Mouse (Mus musculus) left cerebral cortex, postnatal 36 days (tissue): ENCODE results near the gene Lst1. TPM values are rescaled to one million over a fixed set of nuclear protein-coding genes. Genes with fewer than 3 reads are reported as not detected.

Experiments
- DNase-seq, 2 experiments: peaks; one replicate each; pipeline ENCODE4 v3.0.0; 2021 to 2022; ENCODE audit warnings: low spot score in 2 of 2, mixed read lengths in 1 of 2
- intact Hi-C: fragments of 180-260 bp; cut with DNase I; formaldehyde crosslinking; loops from one replicate; pipeline ENCODE4 v1.15.1; 2025
- total RNA-seq, 2 experiments: library from RNA; stranded (reverse); gene quantifications; 2 replicates each; pipeline ENCODE4 v1.2.3; 2021

Lst1 gene
- total RNA-seq, 2 experiments from 2014 or later: 8.6 to 9.9 TPM

DNA sequence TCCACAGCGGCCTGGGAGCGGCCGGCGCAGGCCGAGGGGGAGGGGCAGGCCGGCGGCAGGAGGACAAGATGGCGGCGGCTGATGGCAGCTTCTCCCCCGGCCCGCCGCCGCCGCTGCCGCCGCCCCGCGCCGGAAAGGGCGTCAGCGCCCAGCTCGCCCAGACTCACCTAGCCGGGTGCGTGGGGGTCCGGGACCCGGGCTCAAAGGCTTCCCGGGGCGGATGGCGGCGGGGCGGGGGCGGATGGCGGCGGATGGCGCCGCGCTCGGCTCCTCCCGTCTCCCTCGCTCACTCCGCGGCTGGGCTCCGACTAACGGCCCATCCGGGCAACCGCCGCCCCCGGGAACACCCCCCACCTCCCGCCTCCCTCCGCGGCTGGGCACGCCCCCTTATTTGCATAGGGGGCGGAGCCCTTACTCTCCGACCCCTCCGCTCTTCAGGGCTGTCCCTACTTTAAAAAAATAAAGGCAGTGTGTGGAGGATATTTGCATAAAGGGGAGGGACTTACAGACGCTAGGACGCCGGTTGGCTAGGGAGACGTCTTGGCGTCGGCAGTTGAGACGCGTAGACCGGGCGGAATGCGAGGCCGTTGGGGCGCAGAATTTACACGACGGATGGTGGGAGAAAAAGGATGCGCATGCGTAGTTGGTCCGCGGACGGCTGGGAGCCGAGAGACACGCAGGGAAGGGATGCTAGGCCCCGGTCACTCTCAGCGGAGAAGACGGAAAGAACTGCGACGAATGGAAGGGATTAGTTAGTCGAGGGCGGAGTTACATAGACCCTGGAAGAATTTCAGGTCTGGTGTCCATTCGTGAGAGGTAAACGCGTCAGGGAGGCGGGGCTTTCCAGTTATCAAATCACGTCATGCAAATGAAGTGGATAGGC is 23.4 kb downstream of the Lst1 start, which contains the start of gene Prrc2a:
Prrc2a (minus strand) TSS at position 330 of the 883 bp plus-strand sequence.
- peak; percentile 99 for DNase-seq
- intact Hi-C loops: loop anchor here (1.0 to 2.0 kb wide), 2 partner anchors 30 to 72 kb away; partner anchors contain the start of gene Bag6

DNA sequence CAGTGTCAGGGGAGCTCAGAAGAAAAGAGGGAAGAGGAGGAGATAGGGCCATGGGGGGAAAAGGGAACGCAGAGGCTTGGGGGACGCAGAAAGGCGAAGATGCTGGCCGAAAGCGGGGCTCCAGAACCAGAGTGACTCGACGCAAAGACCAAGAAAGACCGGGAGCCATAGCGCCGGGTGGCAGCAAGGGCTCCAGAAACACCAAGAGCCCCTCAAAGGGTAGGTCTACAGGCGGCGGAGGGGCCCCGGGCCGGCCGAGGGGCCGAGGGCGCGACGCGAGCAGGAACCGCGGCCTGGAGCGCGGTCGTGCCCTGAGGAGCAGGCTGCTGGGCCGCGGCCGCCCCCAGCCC is 24.0 kb downstream of the Lst1 start:
- intact Hi-C loops: loop anchor here (1.0 to 2.0 kb wide), 2 partner anchors 29 to 73 kb away; partner anchors contain the start of gene Bag6
- no peak for DNase-seq

DNA sequence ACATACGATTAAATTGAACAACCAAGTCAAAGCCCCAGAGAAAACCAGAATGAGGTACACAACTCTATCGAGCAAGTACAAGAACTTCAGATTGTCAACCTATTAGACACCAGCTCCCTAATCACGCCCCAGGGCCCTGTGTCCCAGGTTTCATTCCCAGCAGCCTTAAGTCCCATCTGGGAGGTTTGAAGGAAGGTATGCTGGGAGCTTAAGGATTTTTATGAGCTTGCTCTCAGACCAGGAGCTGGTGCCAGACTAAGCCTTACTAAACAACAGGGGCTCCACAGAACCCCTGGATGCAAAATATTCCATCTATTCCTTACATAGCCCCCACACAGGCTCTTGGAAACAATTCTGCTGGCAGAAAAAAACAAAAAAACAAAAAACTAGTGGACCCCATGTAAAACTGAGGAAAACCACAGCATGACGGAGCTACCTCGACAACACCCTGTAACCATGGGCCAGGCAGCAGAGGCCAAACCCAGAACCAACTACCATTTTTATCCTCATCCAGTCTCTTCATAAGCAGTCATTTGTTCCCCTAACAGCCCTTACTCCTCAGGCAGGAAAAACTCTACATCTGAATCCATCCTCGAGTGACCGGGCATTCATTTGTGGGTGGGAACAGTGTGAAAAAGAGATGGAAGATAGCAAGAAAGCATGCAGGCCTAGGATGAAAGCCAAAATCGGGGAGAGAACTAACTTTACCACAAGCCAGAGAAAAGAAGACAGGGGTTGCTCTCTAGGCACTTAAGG is 24.7 kb downstream of the Lst1 start:
- intact Hi-C loops: loop anchor here (1.0 to 2.0 kb wide), 2 partner anchors 28 to 73 kb away; partner anchors contain the start of gene Bag6
- no peak for DNase-seq

DNA sequence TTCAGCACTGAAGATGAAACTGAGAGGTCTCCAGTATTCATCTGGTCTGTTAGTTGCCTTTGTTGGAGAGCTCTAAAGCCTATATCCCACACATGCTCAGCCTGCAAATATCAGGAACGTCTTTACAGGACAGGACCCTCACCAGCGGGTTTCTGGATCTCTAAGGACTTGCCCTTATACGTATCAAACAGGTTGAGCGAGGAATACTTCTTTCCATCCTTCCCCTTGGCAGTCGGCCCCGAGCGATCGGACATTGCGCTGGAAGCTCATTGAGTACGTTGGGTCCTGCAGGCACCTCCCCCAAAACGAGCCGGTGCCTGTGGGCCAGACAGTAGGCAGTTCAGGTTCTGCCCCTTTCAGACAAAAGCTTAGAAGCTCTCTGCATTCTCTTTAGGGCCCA is 25.5 kb downstream of the Lst1 start:
- intact Hi-C loops: no loop called here

DNA sequence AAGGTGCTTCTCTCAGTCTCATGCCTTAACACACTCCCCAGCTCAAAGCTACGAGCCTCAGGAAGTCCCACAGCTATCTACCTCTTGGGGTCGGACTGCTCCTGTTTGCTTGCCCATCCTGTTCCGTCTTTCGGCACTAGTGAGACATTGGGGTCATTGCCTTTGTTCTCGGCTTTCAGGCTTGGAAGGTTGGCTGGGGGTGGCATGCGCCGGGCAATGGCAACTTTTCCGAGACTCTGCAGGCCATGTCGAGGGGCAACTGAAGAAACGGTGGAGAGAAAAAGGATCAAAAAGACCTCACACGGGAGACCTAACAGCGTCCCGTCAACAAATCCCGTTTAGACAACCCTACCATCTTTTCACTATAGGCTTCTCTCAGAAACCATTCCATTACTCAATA is 26.1 kb downstream of the Lst1 start:
- no peak for DNase-seq

More for the DNA sequence above, 25.5 kb downstream of the Lst1 start:
- DNase-seq: no peak

DNA sequence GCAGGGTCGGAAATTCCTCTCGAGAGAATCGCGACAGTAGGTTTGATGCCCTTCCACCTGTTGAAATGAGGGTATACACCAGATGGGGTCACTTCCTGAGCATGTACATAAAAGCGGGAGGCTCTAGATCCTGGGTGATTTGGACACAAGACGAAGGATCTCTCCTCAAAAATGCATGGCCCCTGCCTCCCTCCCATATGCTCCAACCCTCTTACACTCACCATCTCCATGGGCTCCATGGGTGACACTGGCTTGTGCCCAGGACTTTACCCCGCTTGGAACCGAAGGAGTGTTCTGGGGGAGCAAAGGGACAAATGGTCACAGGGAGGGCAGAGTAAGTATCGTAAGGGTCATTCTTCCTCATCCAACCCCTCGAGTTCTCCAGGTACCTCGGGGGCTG is 26.8 kb downstream of the Lst1 start:
- intact Hi-C loops: no loop called here
- DNase-seq: no peak

More for the DNA sequence above, 26.1 kb downstream of the Lst1 start:
- intact Hi-C loops: no loop called here

DNA sequence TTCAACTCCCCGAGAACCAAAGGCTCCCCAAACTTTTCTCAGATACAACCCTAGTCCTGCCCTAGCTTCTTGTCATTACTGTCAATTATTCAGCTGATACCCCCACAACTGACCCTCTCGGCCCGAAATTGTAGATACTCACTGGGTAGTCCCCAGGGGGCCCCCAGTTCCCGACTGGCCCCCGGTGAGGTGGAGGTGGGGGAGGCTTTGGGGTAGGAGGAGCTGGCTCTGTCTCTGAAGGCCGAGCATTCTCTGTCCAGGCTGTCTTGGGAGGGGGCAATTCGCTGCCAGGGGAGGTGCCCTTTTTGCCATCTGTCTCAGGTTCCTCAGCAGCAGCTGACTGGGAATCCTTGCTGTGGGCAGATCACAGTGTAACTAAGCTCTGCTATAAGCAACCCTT is 28.6 kb downstream of the Lst1 start:
- intact Hi-C loops: no loop called here
- DNase-seq: no peak

DNA sequence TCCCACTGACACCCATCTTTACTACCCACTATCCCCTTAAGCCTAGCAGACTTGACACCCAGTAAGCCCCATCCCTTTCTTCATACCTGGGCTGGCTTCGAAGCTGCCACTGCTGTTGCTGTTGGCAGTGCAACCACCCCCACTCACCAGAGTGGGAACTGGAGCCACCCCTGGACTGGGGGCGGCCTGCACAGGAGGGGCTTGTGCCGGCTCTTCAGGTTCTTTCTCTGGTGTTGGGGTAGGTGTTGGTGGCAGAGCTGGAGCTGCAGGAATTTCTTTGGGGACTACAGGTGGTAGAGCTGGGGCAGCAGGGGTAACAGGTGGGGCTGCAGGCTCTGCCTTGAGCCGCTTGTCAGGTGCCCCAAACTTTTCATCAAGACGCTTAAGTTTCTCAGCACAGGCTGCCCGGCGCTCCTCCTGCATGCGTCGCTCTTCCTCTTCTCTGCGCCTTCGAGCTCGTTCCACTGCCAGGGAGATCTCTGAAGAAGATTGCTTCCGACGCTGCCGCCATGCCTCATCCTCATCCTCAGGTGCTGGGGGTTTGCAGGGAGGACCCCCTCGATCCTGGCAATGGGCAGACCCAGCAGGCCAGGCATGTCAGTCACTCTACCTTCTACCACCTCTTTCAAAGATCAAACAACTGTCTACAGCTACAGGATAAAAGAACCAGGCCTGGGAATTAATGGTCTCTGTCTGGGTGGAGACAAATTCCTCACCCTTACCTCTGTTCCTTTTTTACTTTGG is 29.2 kb downstream of the Lst1 start:
- intact Hi-C loops: no loop called here
- no peak for DNase-seq

DNA sequence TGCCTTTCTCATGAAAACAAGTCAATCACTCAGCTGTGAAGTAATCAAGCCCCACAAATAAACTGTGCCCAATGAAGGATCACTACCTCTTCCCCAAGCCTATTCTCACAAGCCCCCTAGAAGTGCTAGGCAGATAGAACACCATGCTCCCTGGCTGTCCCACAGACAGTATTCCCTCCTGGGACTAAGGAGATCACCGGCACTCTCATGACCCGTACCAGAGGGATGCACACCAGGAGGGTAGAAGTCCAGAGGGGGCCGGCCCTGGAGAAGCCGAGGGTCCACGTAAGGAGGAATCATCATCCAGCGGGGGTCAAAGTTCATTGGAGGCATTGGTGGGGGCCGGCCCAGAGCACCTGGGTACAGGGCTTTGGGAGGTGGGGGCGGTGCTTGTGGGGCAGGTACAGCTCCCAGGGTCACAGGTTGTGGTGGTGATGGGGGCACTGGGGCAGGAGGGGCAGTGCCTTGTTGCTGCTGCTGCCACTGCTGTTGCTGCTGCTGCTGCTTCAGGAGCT is 30.5 kb downstream of the Lst1 start:
- intact Hi-C loops: no loop called here
- DNase-seq: no peak

DNA sequence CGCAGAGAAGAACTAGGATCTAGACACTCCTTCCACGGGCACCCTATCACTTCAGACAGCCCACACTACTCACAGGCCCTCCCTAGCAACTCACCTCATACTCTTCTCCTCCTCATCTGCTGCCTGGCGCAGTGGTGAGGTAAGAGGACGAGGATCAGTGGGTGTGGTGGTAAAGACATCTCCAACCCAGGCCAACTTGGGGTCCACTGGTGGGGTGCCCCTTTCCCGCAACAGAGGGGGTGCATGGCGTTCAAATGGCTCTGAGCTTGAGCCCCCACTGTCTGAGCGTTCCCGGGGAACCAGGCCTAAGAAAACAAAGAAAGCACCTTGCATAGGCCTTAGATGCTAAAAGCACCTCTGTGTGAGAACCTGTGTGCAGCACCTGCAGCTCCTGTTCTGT is 31.0 kb downstream of the Lst1 start:
- intact Hi-C loops: no loop called here
- no peak for DNase-seq

DNA sequence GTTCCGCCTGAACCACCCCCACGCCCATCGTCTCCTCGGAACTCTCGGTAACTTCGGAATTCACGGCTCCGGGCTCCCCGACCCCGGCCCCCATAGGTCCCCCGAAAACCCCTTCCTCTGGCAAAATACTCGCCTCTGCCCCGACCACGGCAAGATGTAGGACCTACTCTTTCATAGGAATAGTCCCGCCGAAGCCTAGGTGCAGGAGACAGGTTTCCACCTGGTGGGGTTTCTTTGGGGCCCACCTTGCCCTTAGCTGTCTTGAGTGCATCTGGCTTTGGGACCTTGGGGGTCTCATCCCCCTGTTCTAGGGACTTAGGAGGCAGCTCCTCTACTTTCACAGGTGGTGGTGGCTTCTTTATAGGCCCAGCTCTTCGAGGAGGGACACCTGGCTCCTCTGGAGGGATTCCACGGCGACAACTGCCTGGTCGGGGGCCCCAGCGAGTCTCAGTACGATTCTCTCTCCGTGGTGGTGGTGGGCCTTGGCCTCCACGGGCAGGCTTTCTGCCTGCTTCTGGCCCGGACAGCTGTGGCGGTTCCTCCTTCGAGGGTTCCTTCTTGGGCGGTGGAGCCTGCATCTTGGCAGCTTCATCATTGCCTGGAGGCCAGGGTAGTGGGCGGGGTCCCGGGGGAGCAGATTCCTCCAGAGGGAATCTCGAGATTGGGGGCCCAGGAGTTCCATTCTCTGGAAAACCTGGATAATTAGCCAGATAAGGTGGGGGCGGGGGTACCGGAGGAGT is 31.6 kb downstream of the Lst1 start:
- intact Hi-C loops: no loop called here
- no peak for DNase-seq

DNA sequence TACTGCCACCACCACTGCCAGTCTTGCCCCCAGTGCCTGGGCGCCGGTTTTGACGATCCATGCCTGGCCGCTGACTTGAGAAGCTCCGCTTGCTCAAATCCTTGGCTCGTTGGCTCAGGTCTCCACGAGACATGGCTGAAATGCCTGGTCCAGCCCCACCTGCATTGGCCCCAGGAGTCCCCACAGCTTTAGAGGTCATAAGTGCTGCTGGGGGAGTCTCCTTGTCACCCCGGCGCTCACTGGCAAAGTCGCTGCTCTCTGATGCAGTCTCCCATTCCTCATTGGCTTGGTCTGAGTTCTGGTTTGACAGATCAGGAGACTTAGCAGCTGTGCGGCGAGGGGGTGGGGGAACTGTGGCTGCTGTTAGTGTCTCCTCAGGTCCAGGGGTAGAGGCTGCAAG is 32.8 kb downstream of the Lst1 start:
- intact Hi-C loops: no loop called here
- no peak for DNase-seq

DNA sequence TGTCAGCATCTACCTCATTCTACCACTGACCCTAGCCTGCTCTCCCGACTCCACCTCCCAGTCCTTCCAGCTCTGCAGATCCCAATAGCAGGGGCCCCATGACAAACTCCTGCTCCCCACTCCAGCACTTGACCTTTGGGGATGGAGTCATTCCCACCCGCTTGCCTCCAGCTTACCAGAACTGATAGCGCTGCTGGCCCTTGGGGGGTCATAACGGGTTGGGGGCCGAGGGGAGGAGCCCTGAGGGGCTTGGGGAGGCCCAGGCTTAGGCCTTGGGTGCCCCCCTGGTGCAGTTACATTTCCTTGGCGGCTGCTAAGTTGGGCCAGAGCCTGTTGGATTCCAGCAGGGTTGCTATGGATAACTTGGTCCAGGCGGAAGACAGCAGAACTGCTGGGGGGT is 33.6 kb downstream of the Lst1 start:
- DNase-seq: no peak

DNA sequence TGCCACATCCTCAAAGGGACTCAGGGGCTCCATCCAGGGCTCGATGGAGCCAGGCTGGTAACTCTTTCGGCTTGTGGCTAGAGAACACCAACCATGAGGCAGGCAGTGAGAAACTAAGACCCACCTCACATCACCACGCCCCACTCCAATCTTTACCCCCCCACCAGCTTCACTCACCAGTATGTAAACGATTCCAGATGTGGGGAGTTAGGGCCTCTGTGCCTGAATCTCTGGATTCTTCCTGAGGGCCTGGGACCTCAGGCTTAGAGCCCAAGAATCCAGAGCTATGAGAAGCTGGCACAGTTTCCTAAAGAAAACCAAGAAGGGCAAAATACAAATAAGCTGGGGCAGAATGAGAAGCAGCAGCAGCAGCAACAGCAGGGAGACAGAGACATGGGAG is 34.3 kb downstream of the Lst1 start:
- intact Hi-C loops: no loop called here
- no peak for DNase-seq

More for the DNA sequence above, 33.6 kb downstream of the Lst1 start:
- intact Hi-C loops: no loop called here

DNA sequence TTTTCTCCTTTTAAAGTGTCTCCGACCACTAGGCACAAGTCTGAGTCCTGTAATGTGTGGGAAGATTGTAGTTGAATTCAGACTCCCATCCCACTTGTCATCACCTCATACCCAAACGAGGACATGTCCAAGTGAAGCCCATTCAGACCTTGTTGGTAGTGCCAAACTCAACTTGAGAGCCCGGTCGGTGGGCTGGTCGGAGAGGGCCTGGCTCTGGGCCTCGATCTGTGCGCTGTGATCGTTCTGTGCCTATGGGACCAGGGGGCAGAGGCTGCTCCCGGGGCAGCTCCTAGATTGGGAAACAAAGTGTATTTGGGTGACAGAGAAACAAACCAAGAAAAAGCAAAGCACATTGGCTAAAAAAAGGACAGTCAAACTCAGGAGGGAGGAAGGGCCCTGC is 35.2 kb downstream of the Lst1 start:
- DNase-seq: no peak
- intact Hi-C loops: no loop called here

DNA sequence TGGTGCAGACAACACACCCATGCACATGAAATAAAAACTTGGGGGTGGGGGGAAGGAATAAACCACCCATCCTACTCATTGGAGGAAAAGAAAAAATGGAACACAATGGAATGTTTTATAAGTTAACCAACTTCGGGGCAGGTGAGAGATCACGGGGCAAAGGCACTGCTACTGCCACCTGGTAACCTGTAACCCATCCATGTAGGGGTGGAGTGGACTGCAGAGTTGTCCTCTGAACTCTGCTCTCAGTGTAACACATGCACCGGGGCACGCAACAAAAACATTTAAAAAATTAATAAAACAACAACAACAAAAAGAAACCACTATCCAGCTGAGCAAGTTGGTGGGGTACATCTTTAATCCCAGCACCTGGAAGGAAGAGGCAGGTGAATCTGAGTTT is 36.1 kb downstream of the Lst1 start:
- intact Hi-C loops: no loop called here
- DNase-seq: no peak

DNA sequence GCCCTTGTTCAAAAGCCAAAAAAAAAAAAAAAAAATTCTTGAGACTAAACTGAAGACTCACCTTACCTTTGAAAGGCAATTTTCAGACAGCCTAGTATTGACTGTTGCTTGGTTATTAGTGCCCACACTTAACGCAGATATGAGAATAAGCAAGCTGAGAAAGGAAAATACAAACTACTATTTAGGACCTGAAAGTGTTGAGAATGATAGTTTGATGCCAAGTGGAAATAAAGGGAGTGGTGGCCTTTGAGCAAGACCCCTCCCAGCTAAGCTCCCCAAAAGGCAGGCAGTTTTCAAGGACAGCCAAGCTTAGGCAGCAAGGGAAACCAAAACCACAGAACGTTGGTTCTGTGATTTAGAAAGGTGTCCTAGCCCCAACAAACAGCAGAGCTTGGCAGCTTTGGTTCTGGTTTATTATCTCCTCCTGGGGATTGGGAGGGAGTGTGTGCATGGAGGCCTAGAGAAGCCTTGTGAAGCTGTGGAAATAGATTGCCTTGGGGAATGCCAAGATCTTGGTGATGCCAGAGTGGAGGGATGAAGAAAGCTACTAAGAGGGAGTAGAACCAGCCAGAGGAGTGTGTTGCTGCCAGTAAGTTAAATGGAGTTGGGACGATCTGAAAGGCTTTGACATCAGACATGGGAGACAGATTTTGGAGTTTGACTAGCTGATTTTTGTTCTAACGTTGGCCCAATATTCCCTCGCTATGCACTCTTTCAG is 40.2 kb downstream of the Lst1 start:
- no peak for DNase-seq
- intact Hi-C loops: no loop called here

DNA sequence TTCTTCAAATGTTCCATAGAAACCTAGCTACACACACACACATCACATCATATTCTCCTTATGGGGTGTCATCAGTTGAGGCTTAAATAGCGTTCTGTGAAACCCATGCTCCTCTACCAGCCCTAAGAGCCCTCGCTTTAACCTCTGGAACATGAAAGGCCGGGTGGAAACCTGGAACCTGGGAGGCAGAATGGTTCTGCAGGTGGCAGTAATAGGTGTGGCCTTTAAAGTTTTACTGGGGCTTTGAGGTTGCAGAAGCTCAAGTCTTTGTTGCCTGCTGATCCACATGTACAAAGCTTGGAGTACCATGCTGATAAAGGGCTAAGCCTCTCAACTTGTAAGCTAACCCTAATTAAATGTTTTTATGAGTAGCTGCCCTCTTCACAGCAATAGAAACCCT is 40.9 kb downstream of the Lst1 start:
- intact Hi-C loops: no loop called here
- DNase-seq: no peak

DNA sequence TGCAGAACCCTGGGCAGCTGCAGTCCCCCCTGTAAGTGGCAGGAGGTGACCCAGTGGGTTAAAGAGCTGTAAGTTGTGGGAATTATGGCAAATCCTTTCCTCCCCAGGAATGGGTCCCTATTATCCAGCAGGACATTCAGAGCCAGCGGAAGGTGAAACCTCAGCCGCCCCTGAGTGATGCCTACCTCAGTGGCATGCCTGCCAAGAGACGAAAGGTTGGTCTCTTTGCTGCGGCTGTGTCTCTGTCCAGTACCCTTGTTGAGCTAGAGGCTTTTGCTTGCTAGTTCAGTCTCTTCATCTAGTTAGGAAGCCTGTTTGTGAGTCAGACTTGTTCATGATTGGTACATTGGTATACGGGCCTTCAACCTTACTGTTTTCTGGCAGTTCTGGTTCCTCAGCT is 42.1 kb downstream of the Lst1 start:
- no peak for DNase-seq
- intact Hi-C loops: no loop called here
